Mouse (Mus musculus) embryo, embryonic 10 days (tissue): ENCODE results near the gene Cdc14b.

ENCODE experiments used
- DNase-seq: peaks from one replicate; pipeline ENCODE4 v3.0.0-alpha.2; 2015; ENCODE audit warnings: low spot score

Cdc14b gene

GRCm38 (mm10) chr13:64235777-64236176 is 39.3 kb downstream of the Cdc14b start:
- DNase-seq: no peak

- peak; percentile 53 for DNase-seq
Observed at GRCm38 (mm10) chr13:64235062-64235715, 39.9 kb downstream of the Cdc14b start.

- DNase-seq: no peak
Observed at GRCm38 (mm10) chr13:64233139-64233538, 42.0 kb downstream of the Cdc14b start.

GRCm38 (mm10) chr13:64226725-64227124 is 48.4 kb downstream of the Cdc14b start:
- DNase-seq: no peak

GRCm38 (mm10) chr13:64225738-64226137 is 49.4 kb downstream of the Cdc14b start:
- no peak for DNase-seq

- no peak for DNase-seq
Observed at GRCm38 (mm10) chr13:64214891-64215290, 60.2 kb downstream of the Cdc14b start.

- DNase-seq: no peak
Observed at GRCm38 (mm10) chr13:64211995-64212603, 63.0 kb downstream of the Cdc14b start.

- DNase-seq: no peak
Observed at GRCm38 (mm10) chr13:64208146-64208545, 66.9 kb downstream of the Cdc14b start.

- peak; percentile 82 for DNase-seq
Observed at GRCm38 (mm10) chr13:64205186-64205585, 69.9 kb downstream of the Cdc14b start.

- peak; percentile 28 for DNase-seq
Observed at GRCm38 (mm10) chr13:64204726-64205125, 70.4 kb downstream of the Cdc14b start.

- no peak for DNase-seq
Observed at GRCm38 (mm10) chr13:64200911-64201310, 74.2 kb downstream of the Cdc14b start.

- DNase-seq: no peak
Observed at GRCm38 (mm10) chr13:64198310-64198709, 76.8 kb downstream of the Cdc14b start.

- no peak for DNase-seq
Observed at GRCm38 (mm10) chr13:64197899-64198298, 77.2 kb downstream of the Cdc14b start.

GRCm38 (mm10) chr13:64187065-64187464 is 88.0 kb downstream of the Cdc14b start:
- DNase-seq: no peak

GRCm38 (mm10) chr13:64186516-64186915 is 88.6 kb downstream of the Cdc14b start:
- DNase-seq: no peak

- no peak for DNase-seq
Observed at GRCm38 (mm10) chr13:64185586-64185985, 89.5 kb downstream of the Cdc14b start.

GRCm38 (mm10) chr13:64185176-64185575 is 89.9 kb downstream of the Cdc14b start:
- DNase-seq: no peak

GRCm38 (mm10) chr13:64184361-64184760 is 90.7 kb downstream of the Cdc14b start:
- no peak for DNase-seq

GRCm38 (mm10) chr13:64183583-64183982 is 91.5 kb downstream of the Cdc14b start:
- DNase-seq: no peak

GRCm38 (mm10) chr13:64182091-64182490 is 93.0 kb downstream of the Cdc14b start:
- no peak for DNase-seq

- DNase-seq: peak; percentile 41
Observed at GRCm38 (mm10) chr13:64180888-64181287, 94.2 kb downstream of the Cdc14b start.

GRCm38 (mm10) chr13:64180300-64180699 is 94.8 kb downstream of the Cdc14b start:
- no peak for DNase-seq

GRCm38 (mm10) chr13:64178746-64179652 is 96.1 kb downstream of the Cdc14b start:
- DNase-seq: no peak
